Mouse (Mus musculus) thymus, postnatal 0 days (tissue): ENCODE results near the gene Gga2. TPM values are rescaled to one million over a fixed set of nuclear protein-coding genes. Genes with fewer than 3 reads are reported as not detected.
A peak's percentile ranks its signal among the peaks of the same experiment; 100 is the strongest.

ENCODE experiments used
- DNase-seq: peaks from one replicate; pipeline ENCODE4 v3.0.0-alpha.2; 2015; ENCODE audit warnings: low spot score
- polyA plus RNA-seq: library from polyadenylated mRNA; unstranded; fragments of >200 nt; fragmentation: Nextera tagmentation; extraction: Ambion mirVana; gene quantifications from 2 replicates; pipeline ENCODE4 v1.2.1, GENCODE M21; 2015

The Gga2 gene
- polyA plus RNA-seq, 1 experiment from 2014 or later: 27.9 TPM

DNA sequence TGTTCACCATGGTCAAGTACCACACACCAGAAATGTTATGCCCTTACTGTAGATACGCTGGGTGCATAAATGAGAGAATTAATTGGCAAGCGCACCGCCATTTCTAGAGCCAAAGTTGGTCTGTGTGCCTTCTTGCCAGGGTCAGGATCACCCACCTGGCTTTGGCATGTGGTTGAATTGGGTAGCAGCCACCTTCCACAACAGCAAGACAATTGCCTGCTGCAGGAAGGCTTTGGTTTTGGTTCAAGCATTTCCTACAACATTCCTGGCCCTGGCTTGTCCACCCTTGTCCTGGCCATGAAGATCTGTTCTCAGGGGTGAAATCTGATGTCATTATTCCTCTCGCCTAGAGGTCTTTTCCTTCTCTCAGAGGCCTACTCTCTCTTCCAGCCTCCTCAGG lies 8.7 kb downstream of the Gga2 start:
- DNase-seq: no peak

DNA sequence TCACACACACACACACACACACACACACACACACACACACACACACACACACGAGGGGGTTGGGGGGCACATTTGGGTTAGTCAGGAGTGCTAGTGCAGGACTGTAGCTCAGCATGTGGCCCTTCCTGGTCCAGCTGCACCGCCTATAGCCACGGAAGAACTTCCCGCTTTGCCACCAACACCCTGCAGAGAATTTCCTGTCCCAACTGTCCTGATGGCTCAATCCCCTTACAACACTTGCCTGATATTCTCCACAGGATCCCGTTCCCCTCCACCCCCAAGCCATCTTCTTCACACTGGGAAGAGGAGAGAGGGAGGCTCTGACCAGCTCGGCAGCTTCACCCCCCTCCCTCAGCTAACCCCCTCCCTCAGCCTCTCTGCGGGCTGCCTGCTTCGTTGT lies 20.6 kb downstream of the Gga2 start:
- no peak for DNase-seq

DNA sequence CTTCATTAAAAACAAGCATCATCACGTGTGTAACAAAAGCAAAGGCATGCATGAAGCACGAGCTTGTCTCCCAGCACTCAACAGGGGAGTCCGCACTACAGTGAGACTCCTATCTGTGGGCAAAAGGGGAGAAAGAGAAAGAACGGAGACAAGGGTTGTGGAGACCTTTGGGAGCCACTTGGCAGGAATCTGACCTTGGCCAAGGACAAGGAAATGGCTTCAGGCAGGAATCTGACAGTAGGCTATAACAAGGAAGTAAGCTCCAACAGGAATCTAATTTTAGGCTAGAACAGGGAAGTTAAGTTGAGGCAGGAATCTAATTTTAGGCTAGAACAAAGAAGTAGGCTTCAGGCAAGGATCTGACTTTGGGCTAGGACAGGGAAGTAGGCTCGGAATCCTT lies 25.1 kb downstream of the Gga2 start:
- no peak for DNase-seq

- DNase-seq: peak; percentile 94
Measured at GRCm38 (mm10) chr7:121981307-121981871, 39.6 kb downstream of the Gga2 start, which contains the start of gene Cog7. Gene Cog7 (minus strand): TSS chr7:121981711.

DNA sequence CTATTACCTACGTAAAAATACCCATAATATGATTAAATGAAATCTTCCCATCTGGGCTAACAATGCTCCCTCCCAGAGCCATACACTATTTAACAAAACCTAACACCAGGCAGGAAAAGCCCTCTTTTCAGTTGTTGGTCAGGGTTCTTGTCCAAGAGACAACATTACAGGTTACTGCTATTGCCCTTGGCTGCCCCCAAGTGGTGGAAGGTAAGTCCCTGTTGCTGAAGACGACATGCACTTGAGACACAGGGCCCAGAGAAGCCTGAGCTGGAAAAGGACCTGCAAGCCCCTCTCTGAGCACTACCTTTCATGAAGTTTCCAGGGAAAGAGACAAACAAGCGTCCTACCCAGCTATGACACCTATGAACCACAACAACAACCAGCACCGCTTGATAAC lies 46.0 kb downstream of the Gga2 start:
- peak; percentile 55 for DNase-seq

GRCm38 (mm10) chr7:121971698-121972097 lies 49.3 kb downstream of the Gga2 start:
- no peak for DNase-seq

GRCm38 (mm10) chr7:121970250-121970649 lies 50.8 kb downstream of the Gga2 start:
- DNase-seq: no peak

DNA sequence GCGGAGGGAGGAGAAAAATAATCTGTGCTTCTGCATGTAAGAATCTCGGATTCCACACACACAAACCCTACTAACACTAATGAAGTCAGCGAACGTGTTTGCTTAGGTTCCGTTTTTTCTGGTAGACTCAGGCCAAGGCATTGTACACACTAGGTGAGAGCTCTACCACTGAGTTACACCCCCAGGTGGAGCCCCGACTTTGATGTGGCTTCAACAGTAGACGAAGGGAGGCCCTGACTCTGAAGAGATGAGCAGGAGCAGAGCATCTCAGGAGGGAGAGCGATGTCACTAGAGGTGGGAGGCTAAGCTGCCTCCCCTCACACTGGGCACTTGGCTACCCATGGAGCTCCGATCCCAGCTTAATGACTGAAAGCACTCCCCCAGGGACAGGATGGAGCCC lies 52.2 kb downstream of the Gga2 start:
- DNase-seq: peak; percentile 66

GRCm38 (mm10) chr7:121968242-121968641 lies 52.8 kb downstream of the Gga2 start:
- no peak for DNase-seq

- no peak for DNase-seq
Measured at GRCm38 (mm10) chr7:121966169-121966568, 54.9 kb downstream of the Gga2 start.

DNA sequence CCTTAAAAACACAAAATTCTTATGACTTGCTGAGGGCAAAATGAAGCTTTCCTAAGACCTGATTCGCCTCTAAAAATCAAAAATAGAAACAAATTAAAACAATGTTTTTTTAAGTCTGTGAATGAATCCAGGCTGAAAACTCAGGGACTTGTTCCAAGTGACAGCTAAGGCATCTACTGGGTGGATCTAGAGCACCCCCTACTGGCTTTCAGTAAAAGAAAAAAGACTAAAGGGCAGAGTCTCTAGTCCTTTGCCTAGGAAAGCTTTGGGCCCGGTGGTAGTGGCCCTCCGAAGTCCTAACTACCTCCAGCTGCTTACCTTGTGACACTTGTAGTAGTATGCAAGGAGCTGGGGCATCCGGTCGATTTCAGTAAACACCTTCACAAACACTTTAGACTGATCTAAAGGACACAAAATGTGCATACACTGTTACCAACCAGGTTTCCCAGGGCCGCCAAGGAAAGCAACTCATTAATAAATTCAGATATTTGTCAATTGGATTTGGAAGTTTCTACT lies 57.1 kb downstream of the Gga2 start:
- DNase-seq: peak; percentile 51

GRCm38 (mm10) chr7:121962571-121962959 lies 58.5 kb downstream of the Gga2 start:
- DNase-seq: no peak

- DNase-seq: no peak
Measured at GRCm38 (mm10) chr7:121961913-121962570, 59.0 kb downstream of the Gga2 start.

GRCm38 (mm10) chr7:121955802-121956201 lies 65.2 kb downstream of the Gga2 start:
- DNase-seq: no peak

DNA sequence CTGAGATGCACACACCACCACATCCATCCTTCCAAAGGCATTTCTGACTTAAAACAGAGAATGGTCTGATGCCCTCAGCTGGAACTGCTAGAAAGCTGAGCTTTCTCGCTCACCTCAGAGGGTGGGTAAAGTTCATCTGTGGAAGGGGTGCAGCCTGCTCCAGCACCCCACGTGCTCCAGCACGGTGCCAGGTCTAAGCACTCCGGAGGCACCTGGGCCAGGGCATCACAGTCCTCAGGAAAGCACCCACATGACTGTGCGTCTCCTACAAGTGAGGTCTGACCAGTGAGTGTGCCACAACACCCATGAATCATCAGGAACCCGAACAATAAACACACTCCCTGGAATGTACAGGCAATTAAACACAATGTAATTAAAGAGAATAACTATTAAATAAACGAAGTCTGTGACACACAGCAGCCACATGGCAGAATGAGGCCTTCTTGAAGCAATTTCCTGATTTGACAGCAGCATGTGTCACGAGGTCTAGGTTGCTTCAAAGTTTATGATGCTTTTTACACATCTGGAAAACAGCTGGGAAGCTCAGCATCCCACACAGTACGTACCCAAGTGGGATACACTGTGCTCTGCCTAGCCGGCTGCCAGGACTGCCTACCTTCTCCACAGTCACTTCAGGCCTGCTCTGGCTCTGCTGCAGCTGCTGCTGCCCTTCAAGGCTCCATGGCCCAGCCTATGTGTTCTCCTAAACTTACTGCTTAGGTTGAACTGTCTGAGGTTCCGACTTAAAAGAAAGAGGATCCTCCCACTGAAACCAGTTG lies 65.9 kb downstream of the Gga2 start:
- DNase-seq: no peak

GRCm38 (mm10) chr7:121947513-121947912 lies 73.5 kb downstream of the Gga2 start:
- no peak for DNase-seq

- no peak for DNase-seq
Measured at GRCm38 (mm10) chr7:121946196-121946595, 74.8 kb downstream of the Gga2 start.

GRCm38 (mm10) chr7:121942371-121942770 lies 78.7 kb downstream of the Gga2 start:
- no peak for DNase-seq

GRCm38 (mm10) chr7:121941640-121942039 lies 79.4 kb downstream of the Gga2 start:
- DNase-seq: no peak

- DNase-seq: no peak
Measured at GRCm38 (mm10) chr7:121941016-121941415, 80.0 kb downstream of the Gga2 start.

DNA sequence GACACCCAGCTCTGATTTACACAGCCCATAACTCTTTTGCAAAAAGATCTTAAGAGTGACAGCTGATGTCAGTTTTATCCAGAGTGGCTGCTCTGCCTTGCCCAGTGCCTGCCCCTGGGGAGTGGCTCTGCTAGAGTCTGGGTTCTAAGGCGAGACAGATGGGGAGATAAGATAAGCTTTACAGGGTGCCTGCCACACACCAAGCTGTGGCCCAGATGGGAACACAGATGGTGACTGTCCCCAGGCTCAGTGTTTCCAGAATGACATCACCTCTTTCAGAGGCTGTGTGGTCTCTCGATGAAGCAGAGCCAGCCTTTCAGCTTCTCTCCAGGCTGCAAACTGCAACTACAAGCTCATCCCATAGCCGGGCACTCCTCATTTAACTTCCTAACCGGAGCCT lies 81.3 kb downstream of the Gga2 start:
- peak; percentile 16 for DNase-seq

- no peak for DNase-seq
Measured at GRCm38 (mm10) chr7:121939244-121939643, 81.8 kb downstream of the Gga2 start.
